Mouse (Mus musculus) gonadal fat pad, adult 2 months (tissue): Measurements from ENCODE around the gene Slc16a11. TPM values are rescaled to one million over a fixed set of nuclear protein-coding genes. Genes with fewer than 3 reads are reported as not detected.

Source experiments
- DNase-seq: peaks from one replicate; pipeline ENCODE4 v3.0.0-alpha.2; 2012; ENCODE audit warnings: low read depth
- polyA plus RNA-seq: library from polyadenylated mRNA; depleted of rRNA; stranded (reverse); fragments of >200 nt; gene quantifications from 2 replicates; pipeline ENCODE4 v1.2.3, GENCODE M21; 2012

Gene Slc16a11
- polyA plus RNA-seq, 1 experiment: 30.7 TPM

- no peak for DNase-seq
These were observed 13.4 kb downstream of the Slc16a11 start for GRCm38 (mm10) chr11:70225798-70226601.

- DNase-seq: no peak
These were observed 14.0 kb downstream of the Slc16a11 start for GRCm38 (mm10) chr11:70226602-70226890.

- DNase-seq: no peak
These were observed 14.6 kb downstream of the Slc16a11 start for GRCm38 (mm10) chr11:70227126-70227525.

GRCm38 (mm10) chr11:70227661-70228245, 15.2 kb downstream of the Slc16a11 start:
- DNase-seq: no peak

- DNase-seq: no peak
These were observed 16.3 kb downstream of the Slc16a11 start for GRCm38 (mm10) chr11:70228828-70229227.

- no peak for DNase-seq
These were observed 16.9 kb downstream of the Slc16a11 start, which contains the start of gene Bcl6b for GRCm38 (mm10) chr11:70229260-70230010. Gene Bcl6b (minus strand): TSS chr11:70229798.

- no peak for DNase-seq
These were observed 17.7 kb downstream of the Slc16a11 start for GRCm38 (mm10) chr11:70230239-70230727.

GRCm38 (mm10) chr11:70232546-70232945, 20.0 kb downstream of the Slc16a11 start:
- no peak for DNase-seq

- DNase-seq: no peak
These were observed 20.5 kb downstream of the Slc16a11 start for GRCm38 (mm10) chr11:70233016-70233415.

GRCm38 (mm10) chr11:70234037-70234436, 21.5 kb downstream of the Slc16a11 start:
- DNase-seq: no peak

GRCm38 (mm10) chr11:70234497-70234896, 21.9 kb downstream of the Slc16a11 start:
- DNase-seq: no peak

GRCm38 (mm10) chr11:70235254-70235900, 22.8 kb downstream of the Slc16a11 start:
- DNase-seq: no peak

GRCm38 (mm10) chr11:70236717-70237116, 24.2 kb downstream of the Slc16a11 start:
- DNase-seq: no peak

- no peak for DNase-seq
These were observed 25.1 kb downstream of the Slc16a11 start, which contains the start of gene 0610010K14Rik for GRCm38 (mm10) chr11:70237457-70238167. Gene 0610010K14Rik (minus strand): TSS chr11:70237914.

- DNase-seq: no peak
These were observed 26.3 kb downstream of the Slc16a11 start for GRCm38 (mm10) chr11:70238591-70239440.

- DNase-seq: no peak
These were observed 27.2 kb downstream of the Slc16a11 start, which contains the start of the genes Gm21988 and Rnasek for GRCm38 (mm10) chr11:70239541-70240279. Gene Gm21988 (minus strand): TSS chr11:70239830. Gene Rnasek (minus strand): TSS chr11:70239842.

- DNase-seq: no peak
These were observed 30.0 kb downstream of the Slc16a11 start for GRCm38 (mm10) chr11:70242591-70242990.

GRCm38 (mm10) chr11:70247136-70247845, 34.7 kb downstream of the Slc16a11 start:
- DNase-seq: no peak

- DNase-seq: no peak
These were observed 37.6 kb downstream of the Slc16a11 start for GRCm38 (mm10) chr11:70250150-70250549.
